Mouse (Mus musculus): Measurements from ENCODE around the gene Tmem270. TPM values are rescaled to one million over a fixed set of nuclear protein-coding genes. Genes with fewer than 3 reads are reported as not detected.

The Tmem270 gene
- polyA plus RNA-seq, 1 experiment from 2014 or later = not detected

DNA sequence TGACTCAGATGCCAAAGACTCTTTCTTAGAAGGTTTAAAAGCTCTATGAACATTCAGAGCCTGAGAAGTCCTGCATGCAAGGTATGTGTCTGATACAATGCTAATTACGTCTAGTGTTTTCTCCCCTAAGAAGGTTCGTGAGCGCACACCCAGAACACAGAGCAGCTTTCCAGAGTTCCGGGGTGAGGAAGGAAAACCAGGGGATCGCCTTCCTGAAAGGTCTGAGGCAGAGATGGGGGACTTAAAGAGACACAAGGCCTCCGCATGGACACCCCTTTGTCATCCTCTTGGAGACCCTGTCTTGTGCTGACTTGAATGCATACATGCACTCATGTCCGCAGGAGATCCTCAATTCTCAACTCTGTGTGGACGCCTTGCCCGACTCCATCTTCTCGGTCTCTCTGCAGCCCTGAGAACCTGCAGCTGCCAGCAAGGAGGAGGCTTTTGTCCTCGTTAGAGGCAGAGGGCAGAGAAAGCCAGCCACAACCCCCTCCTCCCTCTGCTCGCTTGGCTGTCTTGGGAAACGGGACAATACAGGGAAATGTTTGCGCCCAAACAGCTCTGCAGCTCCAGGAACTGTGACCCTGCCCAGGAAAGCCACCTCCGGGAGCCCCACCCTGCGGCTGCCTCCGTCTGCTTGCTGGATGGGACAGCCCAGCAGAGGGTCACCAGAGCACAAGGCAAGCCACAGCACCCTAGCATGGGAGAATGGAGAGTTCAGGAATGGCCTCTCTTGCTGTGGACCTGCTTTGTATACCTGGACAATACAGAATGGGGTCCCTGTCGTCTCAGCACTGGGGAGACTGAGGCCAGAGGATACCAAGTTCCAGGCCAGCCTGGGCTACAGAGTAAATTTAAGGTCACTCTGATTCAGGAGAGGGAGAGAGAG, 18.8 kb downstream of the Tmem270 start:
- no peaks in the 10 kb centered on the region for H3K27me3 ChIP-seq (ENCODE audit: insufficient read depth, low read length)
- no peak overlapping the region for H3K9ac ChIP-seq (replicated peaks)
- H3K36me3 ChIP-seq (replicated peaks; ENCODE audit: insufficient read depth, low read length) = no peaks in the 10 kb centered on the region
- ATAC-seq (no peak), DNase-seq (no peak)
- TF ChIP-seq CTCF (IDR thresholded peaks at IDR 0.05; ENCODE audit: low read depth) (no peak), EP300 (IDR thresholded peaks at IDR 0.05; ENCODE audit: low read depth) (no peak)
- H3K4me1 ChIP-seq (ENCODE audit: insufficient read depth) = no peaks in the 10 kb centered on the region
- no peak overlapping the region for H3K4me2 ChIP-seq (ENCODE audit: low read depth, low read length)
- peak overlapping the region; percentile 18; the same call in 1 of the 2 replicates for H3K27ac ChIP-seq (ENCODE audit: low read depth)
- no peak overlapping the region for H3K4me3 ChIP-seq (ENCODE audit: low read depth, low read length)
- WGBS (ENCODE audit: insufficient replicate concordance) = 37% methylated on average over 18 of the region's 18 CpGs
- no peaks in the 10 kb centered on the region for H3K9me3 ChIP-seq (ENCODE audit: low read length)

DNA sequence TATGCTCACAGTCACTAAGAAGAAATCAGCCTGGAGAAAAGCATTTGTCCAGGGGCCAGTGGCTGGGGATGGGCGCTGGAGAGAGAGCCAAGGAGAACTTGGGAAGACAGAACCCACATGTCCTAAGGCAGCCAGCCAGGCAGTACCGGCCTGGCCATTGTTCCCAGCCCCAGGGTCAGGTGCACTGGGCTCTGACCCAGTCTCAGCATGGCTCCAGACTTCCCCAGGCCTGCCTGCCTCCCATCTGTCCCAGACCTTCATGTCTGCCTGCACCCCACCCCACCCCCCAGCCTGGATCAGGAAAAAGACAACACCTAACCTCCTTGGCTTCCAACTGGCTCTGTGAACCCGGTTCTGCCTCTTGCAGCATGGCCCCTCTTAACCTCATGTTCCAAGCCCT, 23.5 kb downstream of the Tmem270 start:
- no peak for ATAC-seq

GRCm38 (mm10) chr5:134876801-134877200, 29.7 kb downstream of the Tmem270 start:
- Histone ChIP-seq H3K9me3 (ENCODE audit: low read length) (no peaks in the 10 kb centered on the region), H3K9ac (replicated peaks) (no peak overlapping the region; the same call in 1 of the 2 replicates), H3K4me3 (ENCODE audit: low read depth, low read length) (no peak overlapping the region), H3K4me2 (ENCODE audit: low read depth, low read length) (no peak overlapping the region), H3K36me3 (replicated peaks; ENCODE audit: insufficient read depth, low read length) (no peaks in the 10 kb centered on the region), H3K27me3 (ENCODE audit: insufficient read depth, low read length) (no peaks in the 10 kb centered on the region), H3K4me1 (ENCODE audit: insufficient read depth) (no peaks in the 10 kb centered on the region), H3K27ac (ENCODE audit: low read depth) (no peak overlapping the region)
- ATAC-seq (no peak), DNase-seq (no peak)
- no peak for TF ChIP-seq CTCF (IDR thresholded peaks at IDR 0.05; ENCODE audit: low read depth)
- TF ChIP-seq EP300 (IDR thresholded peaks at IDR 0.05; ENCODE audit: low read depth) = no peak
- WGBS (ENCODE audit: insufficient replicate concordance) = 69% methylated on average over 10 of the region's 10 CpGs

More for the DNA sequence above, 23.5 kb downstream of the Tmem270 start:
- WGBS (ENCODE audit: insufficient replicate concordance) = 71% methylated on average over 3 of the region's 3 CpGs
- TF ChIP-seq EP300 (IDR thresholded peaks at IDR 0.05; ENCODE audit: low read depth) (no peak), CTCF (IDR thresholded peaks at IDR 0.05; ENCODE audit: low read depth) (no peak)
- Histone ChIP-seq H3K9ac (replicated peaks) (no peak overlapping the region), H3K4me2 (ENCODE audit: low read depth, low read length) (no peak overlapping the region), H3K4me1 (ENCODE audit: insufficient read depth) (no peaks in the 10 kb centered on the region), H3K27ac (ENCODE audit: low read depth) (no peak overlapping the region), H3K27me3 (ENCODE audit: insufficient read depth, low read length) (no peaks in the 10 kb centered on the region), H3K4me3 (ENCODE audit: low read depth, low read length) (no peak overlapping the region), H3K36me3 (replicated peaks; ENCODE audit: insufficient read depth, low read length) (no peaks in the 10 kb centered on the region), H3K9me3 (ENCODE audit: low read length) (no peaks in the 10 kb centered on the region)
- DNase-seq = no peak

DNA sequence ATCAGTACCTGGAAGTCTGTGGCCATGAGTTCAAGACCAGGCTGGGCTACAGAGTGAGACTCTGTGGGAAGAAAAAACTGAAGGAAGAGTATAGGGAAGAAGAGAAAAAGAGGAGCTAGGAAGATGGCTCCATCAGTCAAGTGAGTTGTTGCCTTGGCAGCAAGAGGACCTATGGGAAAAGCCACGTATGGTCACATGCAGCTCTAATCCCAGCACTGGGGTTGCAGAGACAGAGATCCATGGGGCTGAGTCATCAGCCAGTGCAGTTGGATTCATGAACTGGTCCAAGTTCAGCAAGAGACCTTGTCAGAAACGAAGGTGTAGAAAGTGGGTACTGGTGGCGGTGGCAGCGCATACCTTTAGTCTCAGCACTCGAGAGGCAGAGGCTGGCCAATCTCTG, 31.3 kb downstream of the Tmem270 start:
- ATAC-seq = no peak
- WGBS (ENCODE audit: insufficient replicate concordance) = 83% methylated on average over 5 of the region's 5 CpGs
- Histone ChIP-seq H3K9ac (replicated peaks) (no peak overlapping the region), H3K27ac (ENCODE audit: low read depth) (no peak overlapping the region), H3K9me3 (ENCODE audit: low read length) (no peaks in the 10 kb centered on the region), H3K36me3 (replicated peaks; ENCODE audit: insufficient read depth, low read length) (no peaks in the 10 kb centered on the region), H3K27me3 (ENCODE audit: insufficient read depth, low read length) (no peaks in the 10 kb centered on the region), H3K4me3 (ENCODE audit: low read depth, low read length) (no peak overlapping the region), H3K4me2 (ENCODE audit: low read depth, low read length) (no peak overlapping the region), H3K4me1 (ENCODE audit: insufficient read depth) (no peaks in the 10 kb centered on the region)
- TF ChIP-seq EP300 (IDR thresholded peaks at IDR 0.05; ENCODE audit: low read depth) (no peak), CTCF (IDR thresholded peaks at IDR 0.05; ENCODE audit: low read depth) (no peak)
- DNase-seq = no peak

GRCm38 (mm10) chr5:134873956-134874879, 32.3 kb downstream of the Tmem270 start:
- TF ChIP-seq EP300 (IDR thresholded peaks at IDR 0.05; ENCODE audit: low read depth) (no peak), CTCF (IDR thresholded peaks at IDR 0.05; ENCODE audit: low read depth) (no peak)

GRCm38 (mm10) chr5:134873034-134873433, 33.5 kb downstream of the Tmem270 start:
- no peak for ATAC-seq
- H3K4me3 ChIP-seq (ENCODE audit: low read depth, low read length) = no peak overlapping the region
- H3K36me3 ChIP-seq (replicated peaks; ENCODE audit: insufficient read depth, low read length) = no peaks in the 10 kb centered on the region
- H3K4me2 ChIP-seq (ENCODE audit: low read depth, low read length) = no peak overlapping the region
- no peaks in the 10 kb centered on the region for H3K4me1 ChIP-seq (ENCODE audit: insufficient read depth)
- no peak for DNase-seq
- TF ChIP-seq CTCF (IDR thresholded peaks at IDR 0.05; ENCODE audit: low read depth) (no peak), EP300 (IDR thresholded peaks at IDR 0.05; ENCODE audit: low read depth) (no peak)
- H3K9me3 ChIP-seq (ENCODE audit: low read length) = no peaks in the 10 kb centered on the region
- 74% methylated on average over 8 of the region's 8 CpGs for whole genome bisulfite sequencing (ENCODE audit: insufficient replicate concordance)
- H3K27me3 ChIP-seq (ENCODE audit: insufficient read depth, low read length) = no peaks in the 10 kb centered on the region
- H3K9ac ChIP-seq (replicated peaks) = no peak overlapping the region
- no peak overlapping the region for H3K27ac ChIP-seq (ENCODE audit: low read depth)

More at GRCm38 (mm10) chr5:134873956-134874879, 32.3 kb downstream of the Tmem270 start:
- Histone ChIP-seq H3K9ac (replicated peaks) (no peak overlapping the region), H3K4me3 (ENCODE audit: low read depth, low read length) (no peak overlapping the region), H3K4me1 (ENCODE audit: insufficient read depth) (no peaks in the 10 kb centered on the region), H3K36me3 (replicated peaks; ENCODE audit: insufficient read depth, low read length) (no peaks in the 10 kb centered on the region), H3K9me3 (ENCODE audit: low read length) (no peaks in the 10 kb centered on the region), H3K27ac (ENCODE audit: low read depth) (no peak overlapping the region), H3K4me2 (ENCODE audit: low read depth, low read length) (no peak overlapping the region), H3K27me3 (ENCODE audit: insufficient read depth, low read length) (no peaks in the 10 kb centered on the region)
- 73% methylated on average over 21 of the region's 21 CpGs for WGBS (ENCODE audit: insufficient replicate concordance)
- DNase-seq (no peak), ATAC-seq (no peak)

All from liver, postnatal 0 days (tissue).